Mouse (Mus musculus): Measurements from ENCODE around the gene Mettl21a.
"Not testable (repeated sequence)": the region's sequence is repeated elsewhere in the genome, so short reads cannot be mapped to it uniquely, and the experiment has no call there.

The Mettl21a gene

DNA sequence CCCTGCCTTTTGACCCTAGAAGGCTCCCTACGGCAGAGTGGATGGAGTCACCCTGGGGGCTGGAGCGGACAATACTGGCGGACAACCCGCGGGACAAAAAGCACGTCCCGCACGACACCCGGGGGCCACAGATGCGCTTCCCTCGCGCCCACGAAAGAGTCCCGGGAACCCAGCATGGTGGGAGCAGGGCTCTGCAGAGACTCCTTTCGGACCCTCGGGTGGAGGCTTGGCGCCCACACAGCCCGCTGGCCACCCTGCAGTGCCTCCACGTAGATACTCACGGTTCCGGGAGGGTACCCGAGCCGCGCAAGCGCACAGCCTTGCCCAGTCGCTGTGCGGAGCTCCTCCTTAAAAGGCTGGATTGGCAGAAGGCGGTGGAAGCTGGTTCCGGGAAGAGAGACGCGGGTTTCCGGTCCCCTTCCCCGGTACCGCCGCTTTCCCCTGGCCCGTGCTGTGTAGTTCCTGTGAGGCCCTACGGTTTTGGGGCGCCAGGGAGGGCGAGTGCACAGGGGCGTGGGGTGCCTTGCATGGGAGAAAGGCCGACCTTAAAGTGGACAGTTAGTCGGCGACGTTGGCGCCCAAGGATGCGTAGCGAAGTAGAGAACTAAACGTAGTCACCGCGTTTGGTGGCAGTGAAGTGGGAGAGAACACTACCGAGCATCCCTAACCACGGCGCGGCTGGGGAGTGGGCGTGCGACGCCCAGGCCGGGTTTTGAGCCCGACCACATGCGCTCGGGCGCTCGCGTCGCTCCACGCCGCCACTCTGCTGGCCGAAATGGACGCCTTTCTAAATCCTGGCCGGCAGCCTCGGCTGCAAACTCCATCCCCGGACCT, at the start of gene Mettl21a:
Mettl21a (minus strand) TSS at position 362 of the 834 bp plus-strand sequence.
- DNase-seq (ENCODE audit: low read depth, low spot score) = peak; percentile 90

DNA sequence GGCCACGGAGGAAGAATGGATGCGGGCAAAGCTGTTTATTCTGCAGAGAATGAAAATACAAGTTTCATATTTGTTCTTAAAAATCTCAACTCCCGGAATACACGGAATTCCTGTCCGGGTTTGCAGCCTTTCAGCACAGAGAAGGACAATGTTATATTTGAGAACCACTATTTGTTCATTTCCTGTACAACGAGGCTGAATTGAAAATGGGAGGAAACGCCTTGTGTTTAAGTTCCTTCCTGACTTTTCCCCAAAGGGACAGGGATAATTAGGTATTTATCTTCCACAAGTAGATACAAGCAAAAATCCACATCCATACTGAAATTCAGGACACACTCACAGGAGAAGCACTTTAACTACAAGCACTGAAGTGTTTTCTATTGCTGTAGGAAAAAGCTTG, 41.8 kb upstream of the Mettl21a start:
- DNase-seq (ENCODE audit: low read depth, low spot score) = no peak

GRCm38 (mm10) chr1:64656423-64657129, 39.5 kb upstream of the Mettl21a start:
- no peak for DNase-seq (ENCODE audit: low read depth, low spot score)

DNA sequence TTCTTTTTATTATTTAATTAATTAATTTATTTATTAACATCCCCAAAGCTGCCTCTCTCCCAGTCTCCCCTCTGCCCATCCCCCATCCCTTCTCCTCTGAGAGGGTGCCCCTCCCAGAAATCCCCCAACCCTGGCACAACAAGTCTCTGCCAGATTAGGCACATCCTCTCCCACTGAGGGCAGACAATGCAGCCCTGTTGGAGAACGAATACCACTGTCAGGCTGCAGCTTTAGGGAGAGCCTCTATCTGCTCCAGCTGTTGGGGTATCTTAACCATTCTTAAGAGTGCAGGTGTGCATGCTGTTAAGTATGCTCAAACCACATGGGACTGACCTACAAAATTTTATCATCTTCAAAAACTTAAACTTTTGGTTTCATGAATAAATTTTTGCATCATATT, 38.4 kb upstream of the Mettl21a start:
- DNase-seq (ENCODE audit: low read depth, low spot score) = no peak

GRCm38 (mm10) chr1:64653701-64654100, 36.7 kb upstream of the Mettl21a start:
- DNase-seq (ENCODE audit: low read depth, low spot score) = no peak

DNA sequence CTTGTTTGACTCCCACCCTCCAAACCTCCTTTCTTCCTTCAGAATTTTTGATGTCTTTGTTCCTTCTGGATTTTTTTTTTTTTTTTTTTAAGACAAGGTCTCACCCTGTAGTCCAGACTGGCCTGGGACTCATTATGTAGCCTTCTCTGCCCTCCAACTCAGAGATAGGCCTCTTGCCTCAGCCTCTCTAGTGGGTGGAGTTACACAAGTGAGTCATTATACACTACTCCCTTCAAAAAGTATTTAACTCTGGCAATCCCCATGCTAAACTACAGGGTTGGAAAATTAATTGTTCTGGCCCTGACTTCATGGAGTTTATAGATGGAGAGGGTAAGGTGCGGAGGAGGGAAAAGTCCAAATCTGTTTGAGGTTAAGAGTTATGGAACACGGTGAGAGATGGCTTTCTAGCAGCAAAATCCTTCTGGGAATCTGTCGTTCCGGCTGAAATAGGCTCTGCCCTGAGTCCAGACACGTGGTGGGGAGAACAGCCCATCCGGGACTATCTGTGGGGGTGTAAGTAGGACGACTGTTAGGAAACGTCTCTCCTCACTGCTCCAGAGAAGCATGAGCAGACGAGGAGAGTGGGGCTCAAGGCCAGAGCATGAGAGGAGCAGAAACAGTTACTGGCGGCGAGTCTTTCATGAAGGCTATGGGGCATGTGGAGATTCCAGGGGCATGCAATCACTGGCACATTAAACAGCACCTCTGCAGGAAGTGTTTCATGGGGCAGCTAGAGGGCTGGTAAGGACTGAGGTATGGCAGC, 32.5 kb upstream of the Mettl21a start:
- no peak for DNase-seq (ENCODE audit: low read depth, low spot score)

- no peak for DNase-seq (ENCODE audit: low read depth, low spot score)
Measured at GRCm38 (mm10) chr1:64644513-64644912, 27.5 kb upstream of the Mettl21a start.

DNA sequence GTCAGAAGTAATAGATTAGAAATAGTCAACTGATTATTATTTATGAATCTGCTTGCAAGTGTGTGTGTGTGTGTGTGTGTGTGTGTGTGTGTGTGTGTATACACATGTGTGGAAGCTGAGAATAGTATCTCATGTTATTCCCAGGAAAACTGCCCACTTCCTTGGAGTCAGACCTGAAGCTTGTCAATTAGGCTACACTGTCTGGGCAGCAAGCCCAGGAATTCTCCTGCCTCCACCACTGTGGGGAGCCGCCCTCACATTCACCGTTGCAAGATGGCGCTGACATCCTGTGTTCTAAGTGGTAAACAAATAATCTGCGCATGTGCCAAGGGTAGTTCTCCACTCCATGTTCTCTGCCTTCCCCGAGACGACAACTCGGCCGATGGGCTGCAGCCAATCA, 25.5 kb upstream of the Mettl21a start:
- DNase-seq (ENCODE audit: low read depth, low spot score) = not testable (repeated sequence)

GRCm38 (mm10) chr1:64641069-64641468, 24.0 kb upstream of the Mettl21a start:
- DNase-seq (ENCODE audit: low read depth, low spot score) = no peak

GRCm38 (mm10) chr1:64639279-64639678, 22.2 kb upstream of the Mettl21a start:
- no peak for DNase-seq (ENCODE audit: low read depth, low spot score)

DNA sequence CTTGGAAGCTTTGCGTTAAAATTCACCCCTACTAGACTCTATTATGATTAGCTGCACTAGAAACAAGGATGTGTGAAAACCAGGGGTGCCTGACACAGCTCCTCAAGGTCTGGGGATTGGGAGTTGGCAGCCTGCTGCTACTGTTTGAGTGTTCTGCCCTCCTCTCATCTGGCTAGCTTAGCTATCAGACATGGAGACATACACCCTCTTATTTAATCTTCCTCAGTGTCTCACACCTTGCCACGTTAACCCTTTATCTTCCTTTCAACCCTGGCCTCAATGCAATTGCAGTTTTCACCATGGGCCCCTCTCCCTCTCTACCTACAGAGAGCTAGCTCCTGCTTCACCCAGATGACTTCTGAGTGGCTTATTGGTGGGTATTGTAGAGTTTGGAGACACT, 18.6 kb upstream of the Mettl21a start:
- DNase-seq (ENCODE audit: low read depth, low spot score) = no peak

- no peak for DNase-seq (ENCODE audit: low read depth, low spot score)
Measured at GRCm38 (mm10) chr1:64633237-64633636, 16.2 kb upstream of the Mettl21a start.

DNA sequence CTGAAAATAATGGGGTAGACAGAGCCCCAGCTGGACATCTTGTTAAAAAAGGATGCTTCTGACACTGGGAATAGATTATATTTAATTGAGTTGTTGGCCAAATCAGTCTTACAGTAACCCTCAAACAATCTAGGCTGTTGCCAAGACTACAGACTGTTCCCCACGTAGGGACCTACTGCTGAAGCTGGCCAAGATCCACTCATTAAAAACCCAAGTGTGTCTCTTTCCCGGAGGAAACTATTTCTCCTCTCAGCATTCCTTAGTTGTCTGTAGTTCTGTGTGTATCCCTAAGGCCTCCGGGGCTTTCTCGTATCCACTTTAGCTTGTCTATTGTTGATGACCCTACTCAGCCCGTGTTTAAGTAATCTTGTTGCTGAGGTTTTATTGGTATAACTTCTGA, 14.5 kb upstream of the Mettl21a start:
- DNase-seq (ENCODE audit: low read depth, low spot score) = no peak

DNA sequence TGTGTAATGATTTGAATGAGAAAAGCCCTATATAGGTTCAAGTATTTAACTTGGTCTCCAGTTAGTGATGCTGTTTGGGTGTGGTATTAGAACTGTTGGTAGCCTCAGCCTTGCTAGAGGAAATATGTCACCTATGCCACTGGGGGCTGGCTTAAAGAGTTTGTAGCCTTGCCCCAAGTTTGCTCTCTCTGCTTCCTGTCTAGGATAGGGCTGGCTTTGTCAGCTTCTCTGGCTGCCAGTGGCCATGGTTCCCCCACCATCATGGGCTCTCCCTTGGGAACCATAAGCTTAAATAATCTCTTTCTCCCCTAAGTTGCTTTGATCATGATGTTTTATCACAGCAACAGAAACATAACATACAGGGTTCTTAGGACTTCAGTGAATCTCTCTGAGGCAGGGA, 8.2 kb upstream of the Mettl21a start:
- DNase-seq (ENCODE audit: low read depth, low spot score) = no peak

DNA sequence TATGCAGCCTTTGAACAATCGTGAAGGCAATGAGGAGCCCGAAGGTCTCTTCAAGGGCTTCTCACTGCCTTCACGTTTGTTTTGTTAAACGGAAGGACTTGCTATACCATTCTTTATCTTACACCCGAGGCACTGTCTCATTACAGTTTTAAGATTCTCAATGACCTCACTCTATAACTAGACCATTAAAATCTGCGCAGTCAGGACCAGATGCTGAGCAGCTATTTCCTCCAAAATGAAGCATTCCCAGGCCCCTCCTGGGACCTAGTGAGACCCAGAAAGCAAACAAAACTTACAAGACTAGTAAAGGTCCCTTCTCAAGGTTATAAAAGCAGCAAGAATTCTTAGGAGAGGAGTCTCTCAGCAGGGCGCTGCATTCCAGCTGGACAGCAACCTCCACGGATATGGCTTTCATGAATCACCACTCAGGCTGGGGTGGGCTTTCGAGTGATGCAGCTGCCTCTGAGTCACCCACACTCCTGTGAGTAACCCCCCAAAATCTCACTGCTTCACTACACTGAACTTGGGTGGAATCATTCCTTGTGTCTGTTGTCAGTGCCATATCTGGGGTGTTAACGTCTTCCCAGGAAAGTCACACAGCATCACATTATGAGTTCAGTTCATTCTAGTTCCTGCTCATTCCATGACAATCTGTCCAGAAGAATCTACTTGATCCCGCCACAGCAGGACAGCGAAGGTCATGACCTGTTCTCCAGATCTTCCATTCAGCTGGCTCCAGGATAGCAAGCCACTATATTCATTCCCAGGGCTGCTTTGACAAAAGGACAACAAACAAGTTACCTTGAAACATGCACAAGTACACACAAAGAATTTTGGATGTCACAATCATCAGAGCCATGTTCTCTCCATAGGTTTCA, 6.8 kb upstream of the Mettl21a start:
- DNase-seq (ENCODE audit: low read depth, low spot score) = no peak

DNA sequence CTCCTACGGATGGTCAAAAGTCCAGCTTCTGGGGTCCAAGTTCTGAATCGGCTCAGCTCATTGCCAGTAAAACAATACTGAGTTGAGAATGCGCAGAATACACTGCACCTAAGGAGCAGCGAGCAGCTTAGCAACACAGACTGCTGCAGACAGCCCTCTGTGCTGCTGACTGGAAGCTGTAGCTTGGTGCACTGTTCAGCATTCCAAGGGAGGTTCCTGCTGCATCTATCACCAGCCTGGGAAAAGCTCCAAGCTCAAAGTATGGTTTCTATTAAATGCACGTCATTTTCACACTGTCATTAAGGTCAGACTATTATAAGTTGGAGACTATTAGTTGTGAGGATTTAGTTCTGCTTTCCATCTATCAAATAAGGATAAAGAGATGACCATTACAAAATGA, 4.1 kb upstream of the Mettl21a start:
- no peak for DNase-seq (ENCODE audit: low read depth, low spot score)

DNA sequence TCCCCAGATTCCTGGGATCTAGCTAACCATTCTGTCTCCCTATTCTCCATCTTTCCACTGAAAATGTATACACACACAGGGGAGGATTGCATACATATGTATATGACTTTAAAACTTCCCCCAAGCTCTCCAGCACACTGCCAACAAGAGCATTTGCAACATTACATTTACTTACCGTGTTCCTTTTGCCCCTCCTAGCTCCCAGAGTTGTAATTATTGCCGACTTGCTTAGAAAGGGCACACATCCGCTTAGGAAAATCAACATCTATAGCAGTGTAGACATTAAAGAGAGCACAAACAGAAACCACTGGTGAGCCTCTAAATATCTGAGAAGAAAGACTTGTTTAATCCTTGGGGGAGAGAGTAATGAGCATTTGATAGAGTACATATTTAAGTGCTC, 1.2 kb upstream of the Mettl21a start:
- no peak for DNase-seq (ENCODE audit: low read depth, low spot score)

- peak; percentile 77 for DNase-seq (ENCODE audit: low read depth, low spot score)
Measured at GRCm38 (mm10) chr1:64617715-64617984, 608 bp upstream of the Mettl21a start.

- DNase-seq (ENCODE audit: low read depth, low spot score) = no peak
Measured at GRCm38 (mm10) chr1:64616531-64616880, 536 bp downstream of the Mettl21a start.

- peak; percentile 26 for DNase-seq (ENCODE audit: low read depth, low spot score)
Measured at GRCm38 (mm10) chr1:64616076-64616475, 966 bp downstream of the Mettl21a start.

GRCm38 (mm10) chr1:64615531-64615991, 1.5 kb downstream of the Mettl21a start:
- DNase-seq (ENCODE audit: low read depth, low spot score) = peak; percentile 42

Data from CD4-positive helper T cell, adult 2 months (primary cell).